Mouse (Mus musculus) left cerebral cortex, postnatal 14 days (tissue): ENCODE data around the gene Map7d1. TPM values are rescaled to one million over a fixed set of nuclear protein-coding genes. Genes with fewer than 3 reads are reported as not detected.
"Not testable (repeated sequence)": the region's sequence is repeated elsewhere in the genome, so short reads cannot be mapped to it uniquely, and the experiment has no call there.

Experiments
- DNase-seq, 2 experiments: peaks; one replicate each; pipeline ENCODE4 v3.0.0; 2021 to 2022; ENCODE audit warnings: low spot score in 2 of 2, mixed read lengths in 1 of 2
- intact Hi-C: fragments of 180-260 bp; cut with DNase I; formaldehyde crosslinking; loops from one replicate; pipeline ENCODE4 v1.15.1; 2025
- total RNA-seq, 2 experiments: library from RNA; stranded (reverse); gene quantifications; 2 replicates each; pipeline ENCODE4 v1.2.3; 2021

Map7d1 gene
- total RNA-seq, 2 experiments from 2014 or later: 241 to 264 TPM

DNA sequence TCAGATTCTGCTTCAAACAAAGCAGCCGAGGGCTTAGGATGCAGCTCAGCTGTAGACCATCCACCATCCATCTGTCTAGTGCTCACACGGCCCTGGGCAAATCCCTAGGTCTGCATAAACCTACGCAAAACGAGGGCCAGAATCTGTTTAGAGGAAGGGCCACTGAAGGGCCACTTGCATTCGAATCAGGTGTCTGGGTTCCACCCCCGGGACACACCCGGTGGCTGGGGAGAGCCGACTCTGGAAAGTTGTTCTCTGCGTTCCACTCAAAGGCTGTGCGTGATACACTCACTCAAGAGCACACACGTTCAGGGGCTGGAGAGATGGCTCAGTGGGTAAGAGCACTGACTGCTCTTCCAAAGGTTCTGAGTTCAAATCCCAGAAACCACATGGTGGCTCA is 33.5 kb downstream of the Map7d1 start:
- no peak for DNase-seq
- intact Hi-C loops: no loop called here

- intact Hi-C loops: no loop called here
- DNase-seq: no peak
Observed at GRCm38 (mm10) chr4:126220045-126220444, 36.1 kb downstream of the Map7d1 start.

DNA sequence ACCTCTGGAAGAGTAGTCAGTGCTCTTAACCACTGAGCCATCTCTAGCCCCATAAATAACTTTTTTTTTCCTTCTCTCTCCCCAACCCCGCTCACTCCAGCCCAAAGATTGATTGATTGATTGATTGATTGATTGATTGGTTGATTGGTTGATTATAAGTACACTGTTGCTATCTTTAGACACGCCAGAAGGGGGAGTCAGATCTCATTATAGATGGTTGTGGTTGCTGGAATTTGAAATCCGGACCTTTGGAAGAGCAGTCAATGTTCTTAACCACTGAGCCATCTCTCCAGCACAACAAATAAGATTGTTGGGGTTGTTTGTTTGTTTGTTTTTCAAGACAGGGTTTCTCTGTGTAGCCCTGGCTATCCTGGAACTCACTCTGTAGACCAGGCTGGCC is 36.6 kb downstream of the Map7d1 start:
- DNase-seq, intact Hi-C loops: not testable (repeated sequence)

GRCm38 (mm10) chr4:126217771-126218170 is 38.4 kb downstream of the Map7d1 start:
- intact Hi-C loops: no loop called here
- DNase-seq: no peak

GRCm38 (mm10) chr4:126207081-126207480 is 49.1 kb downstream of the Map7d1 start:
- DNase-seq: no peak
- intact Hi-C loops: no loop called here

DNA sequence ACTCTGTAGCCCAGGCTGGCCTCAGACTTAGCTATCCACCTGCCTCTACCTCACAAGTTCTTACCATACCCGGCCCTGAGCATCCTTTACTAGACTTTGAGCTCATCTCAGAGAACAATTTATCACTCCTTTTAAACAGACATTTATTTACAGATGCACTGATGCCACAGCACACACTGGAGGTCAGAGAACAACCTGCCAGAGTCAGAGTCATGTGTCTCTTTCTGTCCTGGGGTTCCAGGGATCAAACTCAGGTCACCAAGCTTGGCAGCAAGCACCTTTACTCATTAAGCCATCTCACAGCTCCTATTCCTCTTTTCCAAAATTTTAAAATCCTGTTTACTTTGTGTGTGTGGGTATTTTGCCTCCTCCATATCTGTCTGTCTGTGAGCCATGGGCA is 50.8 kb downstream of the Map7d1 start:
- intact Hi-C loops: no loop called here

DNA sequence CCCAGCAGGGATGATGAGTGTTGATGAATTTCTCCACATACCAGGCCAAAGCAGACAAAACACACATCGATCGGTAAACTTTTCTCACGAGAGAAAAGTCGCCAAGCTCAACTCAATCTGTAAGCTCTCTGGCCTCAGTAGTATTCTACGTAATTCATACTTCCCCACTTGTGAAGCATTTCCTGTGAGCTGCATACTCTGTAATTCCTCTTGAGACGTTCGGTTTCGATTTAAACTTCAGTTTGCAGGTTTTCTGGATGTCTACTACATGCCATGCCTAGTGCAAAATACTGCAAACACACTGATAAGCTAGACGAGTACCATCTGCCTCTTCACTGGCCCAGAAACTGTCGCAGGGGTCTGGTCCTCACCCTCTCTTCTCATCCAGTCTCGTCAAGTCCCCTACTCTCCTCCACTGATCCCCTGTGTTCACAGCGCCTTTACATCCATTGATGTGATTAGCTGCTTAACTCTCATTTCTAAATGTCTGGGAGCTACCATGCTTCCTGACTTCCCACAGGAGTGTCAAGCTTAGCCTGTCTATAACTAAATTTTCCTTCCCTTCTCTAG is 51.4 kb downstream of the Map7d1 start:
- intact Hi-C loops: no loop called here
- no peak for DNase-seq

More for the DNA sequence above, 50.8 kb downstream of the Map7d1 start:
- DNase-seq: no peak

DNA sequence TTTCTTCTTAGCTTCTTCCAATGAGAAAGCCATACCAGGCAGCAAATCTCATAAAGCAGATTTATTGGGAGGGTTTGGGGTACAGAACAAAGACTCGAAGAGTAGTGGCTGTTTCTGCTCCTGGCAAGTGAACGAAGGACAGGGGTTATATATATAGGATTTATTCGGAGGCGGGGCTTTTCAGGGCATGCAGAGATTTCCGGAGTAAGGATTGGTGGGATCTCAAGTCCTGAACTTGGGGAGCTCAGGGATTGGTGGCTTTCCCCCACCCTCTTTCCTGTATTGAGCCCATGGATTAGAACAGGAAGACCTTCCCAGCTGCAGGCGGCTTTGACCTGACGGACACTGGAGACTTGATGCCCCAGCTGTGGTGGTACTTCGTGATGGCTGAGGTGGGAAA is 52.1 kb downstream of the Map7d1 start:
- no peak for DNase-seq
- intact Hi-C loops: no loop called here

GRCm38 (mm10) chr4:126203336-126203895 is 52.7 kb downstream of the Map7d1 start:
- no peak for DNase-seq
- intact Hi-C loops: no loop called here

- intact Hi-C loops: no loop called here
- DNase-seq: peak; percentile 99
Observed at GRCm38 (mm10) chr4:126202303-126203181, 53.6 kb downstream of the Map7d1 start, which contains the start of gene Thrap3. Gene Thrap3 (minus strand): TSS chr4:126202760.

DNA sequence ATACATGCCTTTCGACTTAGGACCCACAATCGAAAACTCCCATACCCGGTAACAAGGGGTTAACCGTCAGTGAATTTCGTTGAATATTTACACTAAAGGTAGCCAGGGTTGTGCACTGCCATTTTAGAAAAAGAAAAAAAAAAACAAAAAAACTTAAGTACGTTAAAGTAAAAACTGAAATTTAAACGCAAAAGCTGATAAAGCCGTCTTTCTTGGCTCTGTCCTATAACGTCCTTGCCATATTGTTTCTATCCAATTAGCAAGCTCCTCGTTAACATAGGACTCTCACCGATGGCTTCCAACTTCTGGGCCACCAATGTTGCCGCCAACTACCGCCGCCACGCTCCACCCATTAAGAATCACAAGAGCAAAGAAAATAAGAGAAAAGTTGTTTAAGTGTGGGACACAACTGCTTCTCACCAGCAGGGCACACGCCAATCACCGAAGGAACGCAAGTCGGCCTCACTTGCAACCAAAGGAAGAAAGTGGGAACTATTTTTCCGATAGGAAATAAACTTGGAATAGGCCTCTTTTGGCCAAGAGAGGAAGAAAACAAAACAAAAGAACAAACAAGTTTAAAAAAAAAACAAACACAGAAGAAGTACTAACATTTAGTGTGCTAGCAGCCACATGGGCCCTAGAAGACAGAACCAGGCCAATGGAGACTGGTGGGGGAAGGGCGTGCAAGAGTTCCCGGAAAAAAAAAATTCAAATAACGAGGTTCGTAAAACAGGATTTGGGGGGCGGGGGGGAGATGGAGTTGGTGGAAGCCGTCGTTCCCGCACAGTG is 54.4 kb downstream of the Map7d1 start:
- DNase-seq: peak; percentile 20 to 27
- intact Hi-C loops: no loop called here

- intact Hi-C loops: no loop called here
- DNase-seq: no peak
Observed at GRCm38 (mm10) chr4:126200656-126201055, 55.5 kb downstream of the Map7d1 start.

- intact Hi-C loops: no loop called here
- DNase-seq: no peak
Observed at GRCm38 (mm10) chr4:126200036-126200435, 56.1 kb downstream of the Map7d1 start.

- intact Hi-C loops: no loop called here
- no peak for DNase-seq
Observed at GRCm38 (mm10) chr4:126199556-126199955, 56.6 kb downstream of the Map7d1 start.

DNA sequence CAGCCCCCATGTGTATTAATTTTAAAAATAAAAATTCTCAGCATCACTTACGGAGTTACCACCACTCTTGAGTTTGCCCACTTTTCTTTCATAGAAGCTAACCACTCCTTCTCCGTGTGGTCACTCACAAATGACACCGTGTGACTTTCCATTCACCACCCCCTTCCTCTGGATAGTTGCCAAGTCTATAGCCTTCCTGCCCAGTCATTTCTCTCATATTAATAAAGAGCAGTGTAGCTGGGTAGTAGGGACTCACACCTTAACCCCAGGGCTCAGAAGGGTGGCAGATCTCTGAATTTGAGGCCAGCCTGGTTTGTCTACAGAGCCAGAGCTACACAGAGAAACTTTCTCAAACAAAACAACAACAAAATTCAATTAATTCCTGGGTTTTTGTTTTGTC is 58.7 kb downstream of the Map7d1 start:
- no peak for DNase-seq
- intact Hi-C loops: no loop called here

GRCm38 (mm10) chr4:126194916-126195315 is 61.2 kb downstream of the Map7d1 start:
- intact Hi-C loops: no loop called here

DNA sequence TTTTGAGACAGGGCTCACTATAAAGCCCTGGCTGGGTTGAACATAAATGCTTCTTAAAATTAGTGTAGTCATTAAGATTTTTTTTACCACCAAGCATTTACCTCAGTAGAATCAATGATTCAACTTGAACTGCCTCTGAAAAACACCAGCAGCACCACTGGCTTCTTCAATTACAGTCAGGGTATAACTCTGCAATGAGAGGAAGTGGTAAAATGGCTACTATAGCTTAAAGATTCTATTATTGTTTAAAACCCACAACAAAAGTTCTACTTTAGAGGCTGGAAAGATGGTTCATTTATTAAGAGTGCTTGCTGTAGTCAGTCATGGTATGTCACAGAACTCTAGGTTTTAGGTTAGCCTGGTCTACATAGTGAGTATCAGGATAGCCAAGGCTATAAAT is 61.9 kb downstream of the Map7d1 start:
- intact Hi-C loops: no loop called here
- no peak for DNase-seq

More at GRCm38 (mm10) chr4:126194916-126195315, 61.2 kb downstream of the Map7d1 start:
- DNase-seq: no peak

- intact Hi-C loops: no loop called here
- DNase-seq: no peak
Observed at GRCm38 (mm10) chr4:126190636-126191035, 65.5 kb downstream of the Map7d1 start.

DNA sequence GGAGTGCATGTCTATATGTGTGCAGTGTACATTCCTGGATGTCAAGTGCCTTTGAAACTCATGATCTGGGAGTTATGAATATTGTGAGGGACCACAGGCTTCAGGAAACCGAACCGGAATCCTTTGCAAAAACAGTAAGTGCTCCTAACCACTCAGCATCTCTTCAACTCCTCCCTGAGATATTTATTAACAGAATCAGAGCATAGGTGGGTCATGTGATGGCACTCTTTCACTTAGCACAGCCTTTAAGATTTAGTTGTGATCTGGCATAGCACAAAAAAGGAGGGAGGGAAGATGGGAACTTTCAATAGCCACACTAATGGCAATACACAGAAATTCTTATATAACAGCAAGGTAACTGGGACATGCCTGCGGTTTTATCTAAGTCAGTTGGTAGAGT is 69.0 kb downstream of the Map7d1 start:
- DNase-seq: no peak
- intact Hi-C loops: no loop called here

- intact Hi-C loops: loop anchor here (5.0 kb wide), 1 partner anchor 79 kb away; the partner anchor contains the start of gene Trappc3
- no peak for DNase-seq
Observed at GRCm38 (mm10) chr4:126183034-126183433, 73.1 kb downstream of the Map7d1 start.
